Mouse (Mus musculus) gastrocnemius, adult 8-10 months (tissue): Measurements from ENCODE around the gene Ms4a3. TPM values are rescaled to one million over a fixed set of nuclear protein-coding genes. Genes with fewer than 3 reads are reported as not detected.

Experiments used
- DNase-seq, 2 experiments: peaks; one replicate each; pipeline ENCODE4 v3.0.0; 2022; ENCODE audit warnings: low spot score in 2 of 2
- total RNA-seq, 4 experiments: library from RNA; stranded (reverse); gene quantifications; 2 replicates each; pipeline ENCODE4 v1.2.4; 2022

The Ms4a3 gene
- not detected for total RNA-seq

GRCm38 (mm10) chr19:11640732-11641131 is at the start of gene Ms4a3:
Gene Ms4a3, minus strand, starts transcription at chr19:11640851.
- no peak for DNase-seq

- no peak for DNase-seq
Measured at GRCm38 (mm10) chr19:11661562-11661961, 20.9 kb upstream of the Ms4a3 start.

DNA sequence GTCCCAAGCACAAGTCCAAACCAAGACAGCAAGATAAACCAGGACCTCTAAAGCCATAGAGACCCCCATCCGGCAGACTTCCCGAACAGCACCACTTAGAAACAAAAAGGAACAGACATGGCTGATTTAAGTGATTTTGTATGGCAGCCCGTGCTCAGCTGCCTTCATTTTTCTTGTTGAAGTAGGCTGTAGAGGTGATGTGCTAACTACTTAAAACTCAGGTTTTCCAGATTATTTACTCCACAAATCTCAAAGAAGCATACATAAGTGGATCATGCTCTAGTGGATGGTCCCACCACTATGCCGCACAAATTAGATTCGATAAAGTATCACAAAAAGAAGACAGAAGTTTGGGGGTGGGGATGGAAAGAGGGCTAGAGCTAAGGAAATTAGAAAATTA is 19.8 kb upstream of the Ms4a3 start, which contains the start of gene Oosp2:
TSS of gene Oosp2 (minus strand) at position 101 of the 400 bp plus-strand sequence.
- DNase-seq, result no peak

DNA sequence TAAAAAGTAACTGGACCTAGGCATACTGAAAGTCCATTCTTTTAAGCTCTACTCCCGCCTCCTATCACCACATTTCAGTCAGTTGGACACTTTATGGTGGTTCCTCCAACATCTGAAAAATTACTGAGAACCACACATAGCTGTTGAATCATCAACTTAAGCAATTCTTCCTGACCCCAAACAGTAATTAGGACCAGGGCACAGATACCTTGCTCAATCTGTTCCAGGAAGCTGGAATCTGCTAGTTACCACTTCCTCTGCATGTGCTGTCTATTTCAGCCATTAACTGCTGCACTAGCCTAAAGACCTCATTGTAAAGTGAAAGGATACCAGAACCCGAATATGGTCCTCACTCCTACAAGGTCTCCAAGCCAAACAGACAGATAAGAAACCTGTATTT is 18.5 kb upstream of the Ms4a3 start:
- no peak for DNase-seq

DNA sequence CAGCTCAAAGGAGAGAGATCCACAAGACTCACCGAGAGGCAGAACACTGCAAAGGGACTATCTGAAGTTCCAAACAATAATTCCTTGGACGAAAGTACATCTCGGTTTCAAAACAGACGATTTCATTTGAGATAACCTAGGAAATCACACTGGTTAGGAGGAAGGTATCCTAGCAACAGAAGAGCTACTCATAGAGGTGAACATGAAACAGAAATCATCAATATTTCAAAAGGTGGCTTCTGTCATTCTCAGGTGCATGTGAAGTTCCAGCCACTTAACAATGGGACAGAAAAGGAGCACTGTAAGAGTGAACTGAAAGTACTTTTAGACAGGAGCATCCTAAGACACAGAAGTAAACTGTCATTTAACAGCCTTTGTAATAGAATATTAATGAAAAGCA is 8.9 kb upstream of the Ms4a3 start:
- DNase-seq, result no peak

- DNase-seq, result no peak
Measured at GRCm38 (mm10) chr19:11646166-11646565, 5.5 kb upstream of the Ms4a3 start.

DNA sequence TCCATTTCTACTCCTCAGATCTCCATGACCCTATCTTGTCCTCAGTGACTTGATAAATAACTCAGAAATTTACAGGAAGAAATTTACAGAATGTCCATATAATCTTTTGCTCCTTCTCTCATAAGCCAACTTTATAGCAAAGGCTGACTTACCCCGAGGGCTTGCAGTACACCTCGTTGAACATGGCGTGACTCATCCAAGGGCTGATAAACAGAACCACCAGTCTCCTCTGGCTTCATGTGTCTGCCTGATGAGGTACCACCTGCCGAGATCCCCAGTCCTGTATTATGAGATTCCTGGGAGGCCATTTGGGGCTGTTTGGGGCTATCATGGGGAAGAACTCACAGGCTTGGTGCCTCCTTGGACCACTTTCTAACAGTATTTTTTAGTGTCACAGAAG is 1.6 kb downstream of the Ms4a3 start:
- DNase-seq, result no peak

GRCm38 (mm10) chr19:11635572-11635971 is 5.1 kb downstream of the Ms4a3 start:
- no peak for DNase-seq

- no peak for DNase-seq
Measured at GRCm38 (mm10) chr19:11634330-11634729, 6.3 kb downstream of the Ms4a3 start.

GRCm38 (mm10) chr19:11633732-11634131 is 6.9 kb downstream of the Ms4a3 start:
- DNase-seq, result no peak

GRCm38 (mm10) chr19:11625231-11625630 is 15.4 kb downstream of the Ms4a3 start:
- DNase-seq, result no peak

DNA sequence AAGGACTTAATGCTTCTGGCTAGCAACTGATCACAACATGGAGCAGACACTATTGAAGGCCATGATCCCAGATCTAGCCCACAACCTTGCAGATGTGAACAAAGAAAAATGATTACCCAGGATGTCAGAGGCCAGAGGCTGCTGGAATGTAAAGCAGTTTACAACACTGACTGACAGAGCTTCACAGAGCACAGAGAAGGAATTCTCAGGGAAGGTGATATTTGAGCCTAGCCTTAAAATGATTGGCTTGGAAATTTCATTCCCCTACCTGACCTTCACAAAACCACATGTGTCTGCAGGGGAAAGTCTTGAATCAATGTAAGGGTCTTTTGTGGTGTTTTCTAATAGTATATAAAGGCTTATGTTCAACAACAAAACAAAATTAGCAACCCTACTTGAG is 15.9 kb downstream of the Ms4a3 start:
- no peak for DNase-seq

GRCm38 (mm10) chr19:11623551-11623950 is 17.1 kb downstream of the Ms4a3 start, which contains the start of gene Ms4a2:
Gene Ms4a2, minus strand, starts transcription at chr19:11623719.
- no peak for DNase-seq

DNA sequence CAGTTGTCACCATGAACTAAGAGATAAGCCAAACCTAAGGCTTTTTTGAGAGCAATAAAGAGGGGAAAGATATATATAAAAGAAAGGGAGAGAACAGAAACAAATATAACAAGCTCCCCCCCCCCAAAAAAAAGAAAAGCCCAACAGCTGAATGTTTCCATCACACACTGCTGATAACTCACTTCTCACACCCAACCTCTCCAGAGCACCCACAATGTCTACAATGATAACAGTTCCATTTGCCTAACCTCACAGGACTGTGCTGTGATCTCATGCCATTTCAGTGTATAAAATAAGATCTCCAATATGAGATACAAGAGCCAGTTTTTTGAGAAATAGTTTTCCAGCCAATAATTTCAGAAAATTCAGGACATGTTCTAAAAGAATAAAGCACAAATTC is 22.7 kb downstream of the Ms4a3 start:
- no peak for DNase-seq

- no peak for DNase-seq
Measured at GRCm38 (mm10) chr19:11614805-11615204, 25.8 kb downstream of the Ms4a3 start.

DNA sequence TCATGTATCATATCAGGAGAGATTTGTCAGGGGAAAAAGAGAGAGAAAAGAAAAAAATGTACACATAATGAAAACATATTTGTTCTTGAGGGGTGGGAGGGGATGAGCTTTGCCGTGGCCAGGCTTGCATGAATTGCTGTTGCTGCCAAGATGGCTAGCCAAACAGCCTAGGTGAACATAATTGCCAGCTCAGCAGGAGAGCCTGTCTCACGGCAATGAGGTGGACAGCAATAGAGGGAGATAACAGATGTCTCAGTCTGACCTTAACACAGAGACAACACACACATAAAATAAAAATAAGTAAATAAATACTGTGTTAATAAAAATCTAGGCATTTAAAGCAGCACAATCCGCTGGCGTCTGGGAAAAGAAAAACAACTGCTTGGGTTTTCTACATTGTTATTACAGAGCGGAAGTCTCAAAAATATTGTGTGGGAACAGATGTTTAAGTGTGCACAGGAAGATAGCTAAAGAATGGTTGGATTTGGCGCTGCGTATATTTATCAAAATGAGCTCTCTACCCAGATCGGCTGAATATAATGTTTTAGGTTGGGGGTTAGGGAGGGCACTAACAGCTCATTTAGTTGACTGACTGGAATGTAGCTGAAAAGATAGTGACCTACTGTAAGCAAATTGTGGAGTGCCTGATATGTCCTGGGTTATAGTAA is 26.7 kb downstream of the Ms4a3 start:
- DNase-seq, result no peak

GRCm38 (mm10) chr19:11613084-11613483 is 27.6 kb downstream of the Ms4a3 start:
- DNase-seq, result no peak

GRCm38 (mm10) chr19:11612293-11612692 is 28.4 kb downstream of the Ms4a3 start:
- no peak for DNase-seq

DNA sequence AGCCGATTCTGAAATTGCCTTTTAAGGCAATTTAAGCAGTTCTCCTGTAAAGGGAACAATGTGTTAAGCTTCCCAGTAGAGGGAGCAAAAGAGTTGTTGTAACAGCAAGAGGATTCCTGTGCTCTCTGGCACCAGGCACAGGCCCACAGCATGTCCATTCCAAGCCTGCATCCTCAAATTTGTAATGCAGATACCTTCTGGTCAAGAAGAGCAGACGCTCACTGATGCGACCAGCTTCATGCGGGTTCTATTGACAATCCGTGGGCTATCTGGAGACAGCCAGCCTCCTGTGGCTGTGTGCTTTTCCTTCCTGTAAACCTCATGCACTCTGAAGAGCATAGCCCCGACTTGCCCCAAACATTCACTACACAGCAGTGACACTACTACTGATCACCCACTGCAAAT is 29.1 kb downstream of the Ms4a3 start:
- DNase-seq, result no peak

DNA sequence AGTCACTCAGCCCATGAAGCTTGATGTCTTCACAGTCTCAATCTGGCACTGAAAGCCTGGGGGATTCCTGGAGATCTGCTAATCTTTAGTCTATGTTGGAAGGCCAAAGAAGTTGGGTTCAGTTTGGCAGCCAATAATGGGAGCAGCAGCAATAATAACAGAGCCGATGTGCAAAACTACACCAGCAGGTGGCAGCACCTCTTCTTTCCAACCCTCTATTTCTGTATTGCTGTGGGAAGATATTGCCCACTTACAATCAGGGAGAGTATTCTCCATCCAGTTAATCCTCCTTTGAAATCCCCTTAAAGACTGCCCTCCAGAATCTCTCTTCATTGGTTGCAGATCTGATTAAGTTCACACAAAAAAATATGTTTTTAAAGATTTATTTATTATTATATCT is 32.5 kb downstream of the Ms4a3 start:
- DNase-seq, result no peak

DNA sequence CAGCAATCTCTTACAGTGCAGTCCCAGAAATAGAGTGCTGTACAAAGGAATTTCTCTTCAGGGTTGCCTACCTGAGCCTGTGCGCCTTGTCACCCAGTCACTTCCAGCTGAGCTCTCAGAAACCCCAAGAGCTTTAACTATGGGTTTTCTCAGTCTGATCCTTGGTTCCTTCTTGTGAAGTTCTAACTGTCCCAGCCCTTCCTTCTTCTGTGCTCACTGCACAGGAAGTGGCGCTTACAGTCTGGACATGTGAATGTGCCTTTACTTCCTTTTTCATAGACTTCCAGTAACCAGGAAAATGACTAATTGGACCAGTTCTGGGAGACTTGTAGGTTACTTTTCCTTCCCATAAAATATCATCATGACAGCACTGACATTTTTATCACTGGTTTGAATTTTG is 36.0 kb downstream of the Ms4a3 start, which contains the start of gene Ms4a6d:
TSS of gene Ms4a6d (minus strand) at position 247 of the 400 bp plus-strand sequence.
- DNase-seq, result no peak

GRCm38 (mm10) chr19:11602026-11602425 is 38.6 kb downstream of the Ms4a3 start:
- no peak for DNase-seq

GRCm38 (mm10) chr19:11601349-11601748 is 39.3 kb downstream of the Ms4a3 start:
- no peak for DNase-seq
